Mouse (Mus musculus) bone marrow, adult 2 months (tissue): ENCODE measurements around the gene Nf1.

Experiments used
- CTCF ChIP-seq: fragments of 200-500 bp; IDR thresholded peaks from 2 replicates; pipeline ENCODE4 v1.5.1; 2011; ENCODE audit warnings: low read length, control low read depth; ENCODE audit not compliant: control insufficient read depth, insufficient read depth
- POLR2A ChIP-seq: fragments of 200-500 bp; IDR thresholded peaks from 2 replicates; pipeline ENCODE4 v1.6.1; 2011; ENCODE audit warnings: low read depth, mild to moderate bottlenecking, control low read depth, low read length, borderline replicate concordance; ENCODE audit not compliant: control insufficient read depth

- TF ChIP-seq CTCF (no peak), POLR2A (no peak)
Observed at GRCm38 (mm10) chr11:79310467-79310866, 29.0 kb upstream of the Nf1 start.
